19 mouse cellular contexts compared by ENCODE assay signal in the genomic region with DNA sequence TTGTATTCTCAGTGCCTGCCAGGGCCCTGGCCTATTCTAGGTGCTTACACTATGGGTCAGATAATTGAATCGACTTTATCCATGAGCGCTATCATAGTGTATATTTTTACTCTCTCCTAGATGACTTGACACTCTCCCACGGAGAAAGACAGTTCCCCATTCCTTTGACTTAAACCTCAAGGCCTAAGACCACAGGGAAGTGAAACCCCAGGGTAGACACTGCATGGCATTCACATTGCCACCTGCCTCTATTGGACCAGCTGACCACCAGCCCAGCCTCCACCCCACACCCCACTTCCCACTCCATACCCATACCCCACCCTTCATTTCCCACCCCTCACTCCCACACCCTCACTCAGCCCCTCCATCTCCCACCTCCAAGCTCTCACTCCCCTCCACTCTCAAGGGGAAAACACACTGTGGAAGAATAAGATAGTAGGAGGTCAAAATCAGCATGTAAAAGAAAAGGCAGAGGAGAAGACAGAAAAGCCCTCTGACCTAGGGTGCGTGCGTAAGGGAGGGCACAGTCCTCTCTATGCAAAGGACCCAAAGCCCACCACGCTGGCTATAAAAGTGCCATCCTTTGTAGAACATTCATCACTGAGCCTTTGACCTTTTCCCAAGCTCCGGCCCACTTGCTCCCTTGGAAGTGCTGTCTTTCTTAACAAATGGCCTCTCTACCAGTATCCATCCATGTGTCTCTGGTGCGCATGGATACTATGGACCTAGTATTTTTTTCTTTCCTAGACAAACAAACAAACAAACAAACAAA.
DNase-seq lines count a peak whose midpoint lies in the region; ATAC-seq lines count a peak whose summit lies in the region.
"Had no signal": no experiment of that assay in that cellular context is flagged by ENCODE, and none has a peak within 500 bp of the region (broad histone marks: within the 10 kb centered on the region; RNA-seq: fewer than 3 reads in every experiment).

No protein-coding gene starts in this region.

- H3K4me1 ChIP-seq in heart, embryonic 10.5 days: 0 out of 2 replicates have a peak, but pooled peaks cover 3% of the 10 kb centered on the region
- H3K4me1 ChIP-seq in heart, embryonic 12.5 days (replicated peaks): peaks cover 5% of the 10 kb centered on the region; the same call in 1 of the 2 replicates
- peaks cover 20% of the 10 kb centered on the region for H3K4me1 ChIP-seq in neural tube, embryonic 15.5 days

- H3K4me2 ChIP-seq in heart, embryonic 12.5 days: no peak overlapping the region
- no peak overlapping the region for H3K4me2 ChIP-seq in neural tube, embryonic 15.5 days
- H3K4me2 ChIP-seq: embryonic facial prominence, embryonic 13.5 days; limb, embryonic 15.5 days; lung, embryonic 15.5 days had no signal

- H3K9ac ChIP-seq in heart, embryonic 12.5 days: no peak overlapping the region
- H3K9ac ChIP-seq in neural tube, embryonic 15.5 days (replicated peaks): no peak overlapping the region
- H3K9ac ChIP-seq: embryonic facial prominence, embryonic 13.5 days; forebrain, postnatal 0 days; limb, embryonic 15.5 days; lung, embryonic 15.5 days had no signal

- ATAC-seq in heart, embryonic 12.5 days (ENCODE audit: insufficient number of reproducible peaks, low FRiP score): no peak
- no peak for ATAC-seq in neural tube, embryonic 15.5 days (ENCODE audit: low FRiP score)
- ATAC-seq in megakaryocyte progenitor cell, adult 5-6 weeks (replicated peaks; ENCODE audit: poor library complexity): peak; percentile 80
- ATAC-seq: forebrain, postnatal 0 days; midbrain, embryonic 16.5 days had no signal

- no peak overlapping the region for H3K27ac ChIP-seq in heart, embryonic 10.5 days
- no peak overlapping the region for H3K27ac ChIP-seq in heart, embryonic 12.5 days (ENCODE audit: poor library complexity, severe bottlenecking)
- H3K27ac ChIP-seq in neural tube, embryonic 15.5 days (replicated peaks): no peak overlapping the region
- H3K27ac ChIP-seq: embryonic facial prominence, embryonic 13.5 days; limb, embryonic 15.5 days; lung, embryonic 15.5 days; stomach, postnatal 0 days had no signal

- 86% methylated on average over 8 of the region's 8 CpGs for WGBS in heart, embryonic 10.5 days
- 84% methylated on average over 8 of the region's 8 CpGs for WGBS in heart, embryonic 12.5 days
- WGBS in neural tube, embryonic 15.5 days: 46% methylated on average over 8 of the region's 8 CpGs

- H3K9me3 ChIP-seq in heart, embryonic 10.5 days: no peaks in the 10 kb centered on the region
- H3K9me3 ChIP-seq in heart, embryonic 12.5 days (replicated peaks): no peaks in the 10 kb centered on the region
- H3K9me3 ChIP-seq in neural tube, embryonic 15.5 days (replicated peaks): no peaks in the 10 kb centered on the region
- H3K9me3 ChIP-seq: embryonic facial prominence, embryonic 13.5 days; limb, embryonic 15.5 days; lung, embryonic 15.5 days had no signal

- DNase-seq in heart, embryonic 10.5 days (ENCODE audit: low spot score): peak; percentile 51
- peak; percentile 40 for DNase-seq in neural tube, embryonic 10.5 days (ENCODE audit: extremely low spot score, low spot score)
- no peak for DNase-seq in kidney, postnatal 4 days
- DNase-seq in cerebellum, postnatal 4 days (ENCODE audit: low spot score in 2 of 2): no peak
- DNase-seq in retina, postnatal 1 day: no peak
- DNase-seq: adrenal gland, adult 2 months; forebrain, postnatal 0 days; heart, adult 18-20 months; kidney, adult 2 months; kidney, postnatal 14 days; thymus, postnatal 14 days had no signal

- no peaks in the 10 kb centered on the region for H3K27me3 ChIP-seq in heart, embryonic 10.5 days (ENCODE audit: insufficient read depth, poor library complexity, severe bottlenecking)
- no peaks in the 10 kb centered on the region for H3K27me3 ChIP-seq in heart, embryonic 12.5 days (replicated peaks)
- no peaks in the 10 kb centered on the region for H3K27me3 ChIP-seq in neural tube, embryonic 15.5 days (replicated peaks)
- H3K27me3 ChIP-seq: embryonic facial prominence, embryonic 13.5 days; limb, embryonic 15.5 days; lung, embryonic 15.5 days had no signal

- no peak overlapping the region for H3K4me3 ChIP-seq in heart, embryonic 10.5 days
- no peak overlapping the region for H3K4me3 ChIP-seq in heart, embryonic 12.5 days
- H3K4me3 ChIP-seq in neural tube, embryonic 15.5 days (replicated peaks): no peak overlapping the region
- H3K4me3 ChIP-seq: embryonic facial prominence, embryonic 13.5 days; limb, embryonic 15.5 days; lung, embryonic 15.5 days had no signal

- H3K36me3 ChIP-seq in heart, embryonic 10.5 days: no peaks in the 10 kb centered on the region
- no peaks in the 10 kb centered on the region for H3K36me3 ChIP-seq in heart, embryonic 12.5 days
- H3K36me3 ChIP-seq in neural tube, embryonic 15.5 days: no peaks in the 10 kb centered on the region
- H3K36me3 ChIP-seq: embryonic facial prominence, embryonic 13.5 days; limb, embryonic 15.5 days; lung, embryonic 15.5 days had no signal

Comparison
In these comparisons a context has a peak if more than half of its experiments do, and no peak if none do; other contexts are left out.
1. DNase-seq: peak in heart, embryonic 10.5 days (single experiment) and neural tube, embryonic 10.5 days (single experiment); none in kidney, postnatal 4 days (0 of 2), cerebellum, postnatal 4 days (0 of 2) and retina, postnatal 1 day (single experiment).